Mouse (Mus musculus) limb, embryonic 13.5 days (tissue): ENCODE measurements around the gene Btn2a2. TPM values are rescaled to one million over a fixed set of nuclear protein-coding genes. Genes with fewer than 3 reads are reported as not detected.

ENCODE experiments used
- ATAC-seq: fragments of 200-750 bp; cut with Nextera tagmentation; 2 replicates; pipeline ENCODE4 v1.8.0; 2017; ENCODE audit warnings: low read depth, moderate number of reproducible peaks, moderate TSS enrichment; ENCODE audit not compliant: low FRiP score
- H3K27ac ChIP-seq: fragments of 300-500 bp; sonication (generic); 2 replicates; pipeline ENCODE4 v1.5.1; 2015; ENCODE audit warnings: inconsistent platforms, mild to moderate bottlenecking, moderate library complexity
- H3K27me3 ChIP-seq: fragments of 300-500 bp; sonication (generic); 2 replicates; pipeline ENCODE4 v1.6.1; 2015; ENCODE audit warnings: mild to moderate bottlenecking, inconsistent platforms
- H3K36me3 ChIP-seq: fragments of 300-500 bp; sonication (generic); 2 replicates; pipeline ENCODE4 v1.6.1; 2015; ENCODE audit warnings: inconsistent platforms, mild to moderate bottlenecking, moderate library complexity
- H3K4me1 ChIP-seq: fragments of 300-500 bp; sonication (generic); 2 replicates; pipeline ENCODE4 v1.6.1; 2015; ENCODE audit warnings: inconsistent platforms
- H3K4me2 ChIP-seq: fragments of 300-500 bp; sonication (generic); replicated peaks from 2 replicates; pipeline ENCODE4 v1.6.1; 2015; ENCODE audit warnings: inconsistent platforms, mild to moderate bottlenecking, moderate library complexity
- H3K4me3 ChIP-seq: fragments of 300-500 bp; sonication (generic); 2 replicates; pipeline ENCODE4 v1.5.1; 2015; ENCODE audit warnings: moderate library complexity, mild to moderate bottlenecking, inconsistent platforms
- H3K9ac ChIP-seq: fragments of 300-500 bp; sonication (generic); 2 replicates; pipeline ENCODE4 v1.6.1; 2015; ENCODE audit warnings: mild to moderate bottlenecking, inconsistent platforms
- H3K9me3 ChIP-seq: fragments of 300-500 bp; sonication (generic); 2 replicates; pipeline ENCODE4 v1.6.1; 2016; ENCODE audit warnings: inconsistent platforms
- WGBS: fragments of 180-500 bp; shearing (Covaris S2); methylation state at CpG from one replicate; pipeline ENCODE4 v1.1.7; 2015; 5-methylcytosine and 5-hydroxymethylcytosine counted together
- polyA plus RNA-seq: library from polyadenylated mRNA; unstranded; fragments of >200 nt; fragmentation: Nextera tagmentation; extraction: Ambion mirVana; gene quantifications from 2 replicates; pipeline ENCODE4 v1.2.1, GENCODE M21; 2015

Gene Btn2a2
- polyA plus RNA-seq, 1 experiment from 2014 or later = 1.5 TPM

DNA sequence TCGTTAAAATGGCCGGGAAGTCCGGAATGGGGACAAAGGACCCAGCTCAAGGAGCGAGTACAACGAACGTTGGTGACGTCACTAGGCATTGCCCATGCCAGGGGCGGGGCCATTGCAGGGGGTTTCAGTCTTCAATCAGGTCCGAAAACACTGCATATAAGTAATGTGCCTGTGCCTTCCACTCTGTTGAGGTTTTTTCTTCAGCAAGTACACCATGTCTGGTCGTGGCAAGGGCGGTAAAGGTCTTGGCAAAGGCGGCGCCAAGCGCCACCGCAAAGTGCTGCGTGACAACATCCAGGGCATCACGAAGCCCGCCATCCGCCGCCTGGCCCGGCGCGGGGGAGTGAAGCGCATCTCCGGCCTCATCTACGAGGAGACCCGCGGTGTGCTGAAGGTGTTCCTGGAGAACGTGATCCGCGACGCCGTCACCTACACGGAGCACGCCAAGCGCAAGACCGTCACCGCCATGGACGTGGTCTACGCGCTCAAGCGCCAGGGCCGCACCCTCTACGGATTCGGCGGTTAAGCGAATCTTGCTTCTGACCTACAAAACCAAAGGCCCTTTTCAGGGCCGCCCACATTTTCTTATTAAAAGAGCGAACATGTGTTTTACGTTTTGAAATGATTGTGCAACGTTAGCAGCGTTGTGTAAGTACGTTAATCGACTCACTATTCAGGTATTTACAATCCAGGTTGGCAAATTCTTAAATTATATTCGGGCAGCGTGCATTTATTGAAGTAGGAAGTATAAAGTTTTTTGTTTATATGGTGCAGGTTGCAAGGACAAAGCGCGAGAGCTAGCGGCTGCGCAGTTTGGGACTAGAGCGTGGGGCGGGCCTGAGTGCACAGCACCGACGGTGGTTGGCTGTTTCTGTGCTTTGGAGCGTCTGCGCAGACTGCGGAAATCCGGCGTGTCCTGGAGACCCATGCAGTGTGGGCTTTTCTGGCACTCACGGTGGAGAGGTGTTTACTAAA is 42.5 kb upstream of the Btn2a2 start, which contains the start of gene Hist1h4h:
Gene Hist1h4h (plus strand): TSS at position 150 of the 975 bp plus-strand sequence.
- H3K9ac ChIP-seq = peak within 1 kb of the TSS; percentile 81
- peak; percentile 81 for ATAC-seq
- H3K27ac ChIP-seq = peak within 1 kb of the TSS; percentile 97
- H3K4me2 ChIP-seq = peak within 1 kb of the TSS; percentile 65
- no peaks in the 10 kb centered on the region for H3K27me3 ChIP-seq
- H3K9me3 ChIP-seq = no peaks in the 10 kb centered on the region
- peaks cover 28% of the 10 kb centered on the region for H3K4me1 ChIP-seq
- peak within 1 kb of the TSS; percentile 55 for H3K4me3 ChIP-seq
- under 1% methylated on average over 65 of the region's 70 CpGs for whole genome bisulfite sequencing
- H3K36me3 ChIP-seq = no peaks in the 10 kb centered on the region

DNA sequence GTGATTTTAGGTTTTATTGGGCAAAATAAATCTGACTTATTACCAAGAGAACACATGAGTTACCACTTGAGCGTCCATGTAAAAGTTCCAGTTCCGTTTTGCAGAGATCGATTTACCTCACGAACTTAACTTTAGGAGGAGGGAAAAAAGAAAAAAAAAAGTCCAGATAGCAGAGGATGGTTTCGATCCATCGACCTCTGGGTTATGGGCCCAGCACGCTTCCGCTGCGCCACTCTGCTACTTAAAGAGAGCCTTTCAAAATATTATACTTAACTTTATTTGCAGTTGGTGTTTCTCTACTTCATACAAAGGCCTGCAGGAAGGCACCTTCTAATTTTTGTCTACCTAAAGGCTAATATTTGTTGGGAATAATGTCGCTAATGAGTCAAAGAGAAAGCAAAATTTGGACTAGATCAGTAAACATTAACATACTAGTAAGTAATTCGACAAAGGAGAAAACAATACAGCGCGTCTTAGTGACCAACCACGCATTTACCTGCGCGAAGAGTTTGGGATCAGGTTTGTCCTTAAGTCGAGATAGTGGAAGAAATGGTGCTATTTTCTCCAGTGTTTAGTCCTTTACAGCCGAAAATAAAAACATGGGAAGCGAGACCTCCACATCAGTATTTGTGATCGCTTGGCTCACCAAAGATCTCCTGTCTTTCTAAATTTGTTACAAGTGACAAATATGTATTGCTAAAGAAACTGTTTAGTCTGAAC is 41.7 kb upstream of the Btn2a2 start:
- under 1% methylated on average over 20 of the region's 20 CpGs for WGBS
- H3K4me2 ChIP-seq = peak overlapping the region; percentile 65
- H3K9ac ChIP-seq = peak overlapping the region; percentile 81

DNA sequence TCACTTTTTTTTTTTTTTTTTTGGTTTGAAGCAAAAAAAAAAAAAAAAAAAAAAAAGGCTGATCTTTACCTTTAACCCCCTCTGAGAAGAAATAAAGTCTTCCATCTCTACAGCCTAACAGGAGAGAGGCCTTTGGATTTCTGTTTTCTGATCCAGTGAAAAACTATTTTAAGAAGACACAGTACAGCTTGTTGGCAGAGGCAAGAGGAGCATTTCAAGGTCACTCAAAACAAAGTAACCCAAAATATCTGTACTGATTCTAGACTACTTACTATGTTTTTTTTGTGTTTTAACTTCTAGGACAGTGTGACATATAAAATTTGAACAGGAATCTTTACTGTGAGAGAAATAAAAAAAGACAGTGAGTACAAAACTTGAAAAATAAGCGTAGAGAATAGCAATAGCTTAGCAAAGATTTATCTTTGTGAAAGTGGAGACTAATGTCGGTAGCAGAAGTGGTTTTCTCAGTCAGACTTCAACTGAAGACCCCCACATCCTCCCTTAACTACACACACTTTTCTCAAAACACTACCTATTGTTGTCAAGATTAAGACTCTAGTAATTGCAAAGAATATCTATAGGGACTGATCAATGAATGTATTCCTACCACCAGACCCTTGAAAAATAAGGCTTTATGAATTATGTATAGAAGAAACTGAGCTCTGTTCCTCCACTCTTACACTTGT is 41.0 kb upstream of the Btn2a2 start:
- Histone ChIP-seq H3K4me2 (peak overlapping the region; percentile 65), H3K4me1 (peaks cover 29% of the 10 kb centered on the region), H3K9ac (peak overlapping the region; percentile 81), H3K27ac (peak overlapping the region; percentile 97), H3K4me3 (peak overlapping the region; percentile 55), H3K27me3 (no peaks in the 10 kb centered on the region), H3K36me3 (no peaks in the 10 kb centered on the region), H3K9me3 (no peaks in the 10 kb centered on the region)
- no peak for ATAC-seq
- 22% methylated on average over 2 of the region's 2 CpGs for WGBS

More for the DNA sequence above, 41.7 kb upstream of the Btn2a2 start:
- no peaks in the 10 kb centered on the region for H3K9me3 ChIP-seq
- peaks cover 30% of the 10 kb centered on the region for H3K4me1 ChIP-seq
- H3K4me3 ChIP-seq = peak overlapping the region; percentile 55
- H3K27me3 ChIP-seq = no peaks in the 10 kb centered on the region
- peak overlapping the region; percentile 97 for H3K27ac ChIP-seq
- H3K36me3 ChIP-seq = no peaks in the 10 kb centered on the region
- no peak for ATAC-seq

DNA sequence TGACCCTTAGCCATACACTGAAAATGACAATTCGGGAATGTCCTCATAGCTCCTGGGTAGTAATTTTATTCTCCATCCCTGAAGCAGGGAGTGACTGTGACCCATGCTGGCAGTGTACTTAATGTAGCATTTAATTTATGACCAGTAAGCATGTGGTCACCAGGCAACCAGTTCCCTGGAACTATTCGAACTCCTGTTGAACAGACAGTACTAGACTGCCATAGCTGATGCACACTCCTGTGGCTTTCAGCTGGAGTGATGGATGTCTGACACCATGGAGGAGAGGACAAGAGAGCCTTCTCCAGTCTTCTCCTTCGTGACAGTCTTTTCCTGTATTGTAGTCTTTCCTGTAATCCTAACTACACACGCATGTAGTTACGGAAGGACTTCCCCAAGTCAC is 40.3 kb upstream of the Btn2a2 start:
- 67% methylated on average over 5 of the region's 5 CpGs for WGBS
- Histone ChIP-seq H3K4me3 (peak overlapping the region; percentile 13; the same call in 1 of the 2 replicates), H3K36me3 (no peaks in the 10 kb centered on the region), H3K4me2 (peak overlapping the region; percentile 65), H3K4me1 (peaks cover 25% of the 10 kb centered on the region), H3K27ac (0 out of 2 replicates have a peak overlapping the region, but pooled peaks have one; percentile 15), H3K9ac (no peak overlapping the region), H3K9me3 (no peaks in the 10 kb centered on the region), H3K27me3 (no peaks in the 10 kb centered on the region)
- no peak for ATAC-seq

DNA sequence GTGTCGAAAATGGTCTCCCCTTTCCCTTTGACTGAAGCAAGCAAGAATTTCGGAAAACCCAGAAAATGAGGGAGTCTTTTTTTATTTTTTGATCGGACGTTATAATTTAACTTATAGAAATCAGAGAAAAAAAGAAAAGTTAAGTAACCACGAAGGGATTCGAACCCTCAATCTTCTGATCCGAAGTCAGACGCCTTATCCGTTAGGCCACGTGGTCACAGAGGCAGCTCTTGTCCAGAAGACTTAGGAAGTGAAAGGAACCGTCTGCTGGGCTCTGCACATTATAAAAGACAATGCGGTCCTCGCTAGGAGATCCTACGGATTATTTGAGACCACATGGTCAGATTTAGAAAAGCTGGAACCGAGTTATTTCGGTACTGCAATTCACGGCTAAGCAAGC is 37.7 kb upstream of the Btn2a2 start:
- Histone ChIP-seq H3K27me3 (no peaks in the 10 kb centered on the region), H3K36me3 (no peaks in the 10 kb centered on the region), H3K9ac (peak overlapping the region; percentile 56), H3K4me3 (peak overlapping the region; percentile 47), H3K9me3 (no peaks in the 10 kb centered on the region), H3K4me2 (peak overlapping the region; percentile 61), H3K4me1 (peaks cover 10% of the 10 kb centered on the region), H3K27ac (peak overlapping the region; percentile 63; the same call in 1 of the 2 replicates)
- peak; percentile 39 for ATAC-seq
- under 1% methylated on average over 17 of the region's 17 CpGs for WGBS

DNA sequence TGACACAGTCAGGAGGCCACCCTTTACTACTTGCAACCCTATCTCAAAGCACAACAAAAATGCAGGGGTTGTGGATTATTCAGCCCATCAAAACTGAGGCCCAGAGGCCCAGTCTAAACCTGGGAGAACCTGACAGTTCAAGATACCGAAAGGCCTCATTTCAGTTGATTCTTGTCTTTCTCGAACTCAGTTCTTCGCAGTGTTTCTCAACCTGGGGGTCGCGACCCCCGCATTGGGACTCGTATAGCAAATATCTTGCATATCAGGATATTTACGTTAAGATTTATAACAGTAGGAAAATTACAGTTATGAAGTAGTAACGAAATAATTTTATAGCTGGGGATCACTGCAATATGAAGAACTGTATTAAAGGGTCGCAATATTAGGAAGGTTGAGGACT is 37.2 kb upstream of the Btn2a2 start:
- WGBS = 2% methylated on average over 10 of the region's 10 CpGs
- H3K4me3 ChIP-seq = peak overlapping the region; percentile 47
- H3K27ac ChIP-seq = no peak overlapping the region
- peaks cover 10% of the 10 kb centered on the region for H3K4me1 ChIP-seq
- no peak for ATAC-seq
- peak overlapping the region; percentile 48; the same call in 1 of the 2 replicates for H3K9ac ChIP-seq
- no peaks in the 10 kb centered on the region for H3K27me3 ChIP-seq
- H3K4me2 ChIP-seq = peak overlapping the region; percentile 61
- H3K36me3 ChIP-seq = no peaks in the 10 kb centered on the region
- no peaks in the 10 kb centered on the region for H3K9me3 ChIP-seq

DNA sequence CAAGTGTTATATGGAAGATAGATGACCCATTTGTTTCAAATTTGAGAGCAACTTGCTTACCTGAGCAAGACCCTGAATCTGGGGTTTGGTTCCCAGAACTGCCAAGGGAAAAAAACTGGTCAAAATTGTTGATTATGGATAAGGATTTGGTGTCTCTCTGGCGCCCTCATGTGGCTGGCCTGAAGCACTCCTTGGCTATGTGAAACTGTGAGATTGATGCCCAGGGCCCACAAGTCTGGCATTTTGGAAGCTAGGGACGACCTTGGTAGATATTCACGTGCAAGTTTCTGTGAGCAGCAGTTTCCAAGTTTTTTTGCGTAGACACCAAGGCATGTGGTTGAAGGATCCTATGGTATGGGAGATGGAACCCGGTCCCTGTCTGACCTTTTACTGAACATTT is 36.0 kb upstream of the Btn2a2 start:
- Histone ChIP-seq H3K36me3 (no peaks in the 10 kb centered on the region), H3K4me3 (no peak overlapping the region), H3K9me3 (no peaks in the 10 kb centered on the region), H3K27ac (no peak overlapping the region), H3K27me3 (no peaks in the 10 kb centered on the region), H3K9ac (no peak overlapping the region), H3K4me2 (peak overlapping the region; percentile 32), H3K4me1 (peaks cover 10% of the 10 kb centered on the region)
- no peak; the same call in 1 of the 2 replicates for ATAC-seq
- WGBS = 9% methylated on average over 5 of the region's 5 CpGs

DNA sequence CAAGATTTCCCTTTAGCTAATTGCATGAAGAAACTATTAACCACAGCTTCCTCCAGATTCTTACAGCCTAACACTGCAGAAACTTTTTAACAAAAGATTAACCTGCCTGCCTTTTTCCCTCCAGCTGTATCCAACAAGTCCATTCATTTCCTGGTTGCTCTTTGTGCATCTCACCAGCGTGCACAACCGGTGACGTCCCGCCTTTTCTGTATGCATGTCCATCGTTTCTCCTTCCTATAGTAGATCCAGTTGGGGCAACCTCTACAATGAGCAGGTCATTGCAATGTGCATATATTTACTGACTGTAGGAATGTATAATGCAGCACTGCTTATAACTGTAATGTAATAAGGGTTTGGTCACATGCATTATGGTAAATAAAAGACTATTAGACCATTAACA is 35.3 kb upstream of the Btn2a2 start:
- no peak overlapping the region for H3K9ac ChIP-seq

DNA sequence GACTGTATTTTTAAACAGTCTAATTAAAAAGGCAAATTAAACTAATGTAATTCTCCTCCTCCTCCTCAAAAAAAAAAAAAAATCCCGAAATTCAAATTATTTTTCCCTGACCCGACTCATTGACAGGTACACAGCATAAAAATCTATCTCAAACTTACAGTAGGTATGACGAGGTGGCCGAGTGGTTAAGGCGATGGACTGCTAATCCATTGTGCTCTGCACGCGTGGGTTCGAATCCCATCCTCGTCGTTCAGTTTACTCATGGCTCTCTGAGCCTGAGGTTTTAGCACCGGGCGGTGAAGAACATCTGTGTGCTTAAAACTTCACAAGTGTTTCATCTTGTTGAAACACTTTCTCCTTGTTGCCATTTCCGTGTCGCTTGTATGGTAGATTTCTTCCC is 33.0 kb upstream of the Btn2a2 start:
- Histone ChIP-seq H3K27ac (no peak overlapping the region), H3K4me1 (0 out of 2 replicates have a peak, but pooled peaks cover 4% of the 10 kb centered on the region), H3K9me3 (no peaks in the 10 kb centered on the region), H3K36me3 (no peaks in the 10 kb centered on the region), H3K9ac (no peak overlapping the region), H3K27me3 (no peaks in the 10 kb centered on the region), H3K4me3 (no peak overlapping the region), H3K4me2 (peak overlapping the region; percentile 36)
- ATAC-seq = no peak
- under 1% methylated on average over 14 of the region's 14 CpGs for WGBS

More for the DNA sequence above, 35.3 kb upstream of the Btn2a2 start:
- Histone ChIP-seq H3K9me3 (no peaks in the 10 kb centered on the region), H3K27ac (no peak overlapping the region), H3K27me3 (no peaks in the 10 kb centered on the region), H3K4me2 (no peak overlapping the region), H3K36me3 (no peaks in the 10 kb centered on the region), H3K4me1 (peaks cover 8% of the 10 kb centered on the region), H3K4me3 (no peak overlapping the region)
- ATAC-seq = no peak
- 59% methylated on average over 5 of the region's 5 CpGs for WGBS

DNA sequence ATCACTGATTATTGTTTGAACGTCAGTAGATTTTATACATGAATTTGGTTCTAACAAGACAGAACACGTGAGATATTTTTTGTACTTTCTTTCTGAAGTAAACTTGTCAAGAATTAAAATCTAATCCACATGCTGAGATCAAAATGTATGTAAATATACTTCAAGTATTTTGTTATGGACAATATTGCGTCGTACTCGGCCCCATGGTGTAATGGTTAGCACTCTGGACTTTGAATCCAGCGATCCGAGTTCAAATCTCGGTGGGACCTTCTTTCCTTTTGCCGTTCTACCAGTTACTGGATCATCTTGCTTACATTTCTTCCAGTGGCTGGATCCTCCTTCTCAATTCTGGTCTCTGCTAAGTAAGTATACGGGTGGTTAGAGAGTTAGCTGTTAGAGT is 30.8 kb upstream of the Btn2a2 start:
- H3K4me1 ChIP-seq = peaks cover 4% of the 10 kb centered on the region; the same call in 1 of the 2 replicates
- peak overlapping the region; percentile 53 for H3K4me3 ChIP-seq
- no peak overlapping the region for H3K9ac ChIP-seq
- no peaks in the 10 kb centered on the region for H3K36me3 ChIP-seq
- H3K9me3 ChIP-seq = no peaks in the 10 kb centered on the region
- H3K4me2 ChIP-seq = peak overlapping the region; percentile 62
- H3K27ac ChIP-seq = no peak overlapping the region
- no peak for ATAC-seq
- WGBS = 0% methylated on average over 10 of the region's 10 CpGs
- H3K27me3 ChIP-seq = no peaks in the 10 kb centered on the region

DNA sequence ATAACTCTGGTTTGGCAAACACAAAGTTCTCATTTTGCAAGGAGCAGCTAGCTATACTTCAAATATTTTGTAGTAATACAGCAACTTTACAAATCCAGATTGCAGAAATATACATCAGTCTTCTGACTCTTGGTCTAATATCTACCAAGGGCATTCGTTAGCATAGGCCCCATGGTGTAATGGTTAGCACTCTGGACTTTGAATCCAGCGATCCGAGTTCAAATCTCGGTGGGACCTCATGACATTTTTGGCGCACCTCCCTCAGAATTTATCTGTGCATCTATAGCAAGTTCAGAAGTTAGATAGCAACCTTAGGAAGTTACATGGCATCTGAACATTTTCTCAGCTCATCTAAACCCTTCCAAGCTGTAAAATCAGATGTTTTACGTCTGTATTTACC is 30.2 kb upstream of the Btn2a2 start:
- no peak overlapping the region for H3K9ac ChIP-seq
- H3K4me3 ChIP-seq = peak overlapping the region; percentile 53
- H3K9me3 ChIP-seq = no peaks in the 10 kb centered on the region
- H3K4me2 ChIP-seq = peak overlapping the region; percentile 62
- peaks cover 4% of the 10 kb centered on the region; the same call in 1 of the 2 replicates for H3K4me1 ChIP-seq
- H3K36me3 ChIP-seq = no peaks in the 10 kb centered on the region
- under 1% methylated on average over 6 of the region's 6 CpGs for WGBS
- peak overlapping the region; percentile 44; the same call in 1 of the 2 replicates for H3K27ac ChIP-seq
- ATAC-seq = peak; percentile 48
- H3K27me3 ChIP-seq = no peaks in the 10 kb centered on the region
